9 mouse cellular contexts compared by ENCODE assay signal in genomic region chr9:58250322-58250721, GRCm38 (mm10). TPM values are rescaled to one million over a fixed set of nuclear protein-coding genes. Genes with fewer than 3 reads are reported as not detected.
DNase-seq lines count a peak whose midpoint lies in the region; ATAC-seq and TF ChIP-seq lines count a peak whose summit lies in the region.
"Had no signal": no experiment of that assay in that cellular context is flagged by ENCODE, and none has a peak within 500 bp of the region (broad histone marks: within the 10 kb centered on the region; RNA-seq: fewer than 3 reads in every experiment).

No protein-coding gene starts in this region.

- peaks cover 80% of the 10 kb centered on the region for H3K4me1 ChIP-seq in erythroblast, embryonic 14.5 days (ENCODE audit: control insufficient read depth)
- H3K4me1 ChIP-seq in lung, embryonic 15.5 days: peaks cover 41% of the 10 kb centered on the region
- H3K4me1 ChIP-seq in intestine, postnatal 0 days (replicated peaks; ENCODE audit: control insufficient read depth, insufficient read depth, low read length): 0 out of 2 replicates have a peak, but pooled peaks cover 3% of the 10 kb centered on the region
- peaks cover 40% of the 10 kb centered on the region for H3K4me1 ChIP-seq in neural tube, embryonic 15.5 days

- no peak for DNase-seq in lung, adult 18-20 months
- DNase-seq in right cerebral cortex, postnatal 14 days: no peak
- DNase-seq in ovary, adult 18-20 months (ENCODE audit: low spot score): no peak

- WGBS in lung, embryonic 15.5 days: 76% methylated on average over 8 of the region's 8 CpGs
- WGBS in intestine, postnatal 0 days: 64% methylated on average over 8 of the region's 8 CpGs
- WGBS in neural tube, embryonic 15.5 days: 77% methylated on average over 8 of the region's 8 CpGs

- H3K9me3 ChIP-seq in erythroblast, embryonic 14.5 days (ENCODE audit: control insufficient read depth, low read length): no peaks in the 10 kb centered on the region
- no peaks in the 10 kb centered on the region for H3K9me3 ChIP-seq in lung, embryonic 15.5 days
- no peaks in the 10 kb centered on the region for H3K9me3 ChIP-seq in intestine, postnatal 0 days (ENCODE audit: control insufficient read depth)
- no peaks in the 10 kb centered on the region for H3K9me3 ChIP-seq in neural tube, embryonic 15.5 days (replicated peaks)

- peak overlapping the region; percentile 96 for H3K27ac ChIP-seq in lung, embryonic 15.5 days
- no peak overlapping the region for H3K27ac ChIP-seq in intestine, postnatal 0 days (ENCODE audit: low read depth, low read length)
- H3K27ac ChIP-seq in neural tube, embryonic 15.5 days (replicated peaks): peak overlapping the region; percentile 46; the same call in 1 of the 2 replicates

- peaks cover 27% of the 10 kb centered on the region for H3K36me3 ChIP-seq in erythroblast, embryonic 14.5 days (ENCODE audit: control insufficient read depth)
- peaks cover 3% of the 10 kb centered on the region; the same call in 1 of the 2 replicates for H3K36me3 ChIP-seq in lung, embryonic 15.5 days
- H3K36me3 ChIP-seq in intestine, postnatal 0 days (ENCODE audit: control insufficient read depth, insufficient read depth): no peaks in the 10 kb centered on the region
- 0 out of 2 replicates have a peak, but pooled peaks cover under 1% of the 10 kb centered on the region for H3K36me3 ChIP-seq in neural tube, embryonic 15.5 days

- TF ChIP-seq CTCF in intestine, postnatal 0 days (IDR thresholded peaks at IDR 0.05; ENCODE audit: low read depth): no peak

- no peaks in the 10 kb centered on the region for H3K27me3 ChIP-seq in erythroblast, embryonic 14.5 days (ENCODE audit: control insufficient read depth)
- H3K27me3 ChIP-seq in lung, embryonic 15.5 days: no peaks in the 10 kb centered on the region
- no peaks in the 10 kb centered on the region for H3K27me3 ChIP-seq in intestine, postnatal 0 days (replicated peaks; ENCODE audit: control insufficient read depth, insufficient read depth, low read length)
- no peaks in the 10 kb centered on the region for H3K27me3 ChIP-seq in neural tube, embryonic 15.5 days (replicated peaks)

- no peak overlapping the region for H3K9ac ChIP-seq in lung, embryonic 15.5 days
- H3K9ac ChIP-seq in intestine, postnatal 0 days (ENCODE audit: low read depth, low read length): no peak overlapping the region; the same call in 1 of the 2 replicates
- no peak overlapping the region; the same call in 1 of the 2 replicates for H3K9ac ChIP-seq in neural tube, embryonic 15.5 days (replicated peaks)

- H3K4me3 ChIP-seq in erythroblast, embryonic 14.5 days (replicated peaks): peak overlapping the region; percentile 90
- no peak overlapping the region for H3K4me3 ChIP-seq in lung, embryonic 15.5 days
- H3K4me3 ChIP-seq in intestine, postnatal 0 days (ENCODE audit: low read depth, low read length): no peak overlapping the region
- no peak overlapping the region for H3K4me3 ChIP-seq in neural tube, embryonic 15.5 days (replicated peaks)

- peak overlapping the region; percentile 70 for H3K4me2 ChIP-seq in lung, embryonic 15.5 days
- peak overlapping the region; percentile 84; the same call in 1 of the 2 replicates for H3K4me2 ChIP-seq in intestine, postnatal 0 days (replicated peaks; ENCODE audit: low read depth)
- H3K4me2 ChIP-seq in neural tube, embryonic 15.5 days: peak overlapping the region; percentile 58

- ATAC-seq in erythroblast, adult 5-6 weeks (replicated peaks; ENCODE audit: low FRiP score, poor library complexity, severe bottlenecking): no peak
- ATAC-seq in lung, embryonic 15.5 days (ENCODE audit: borderline replicate concordance, extremely low read depth, low FRiP score, low TSS enrichment): no peak
- no peak for ATAC-seq in intestine, postnatal 0 days
- ATAC-seq in neural tube, embryonic 15.5 days (ENCODE audit: low FRiP score): no peak

RNA-seq across cellular contexts. Expression of gene Pml, which starts 0.7 kb away (rescaled TPM):
- 6.8 and 10.8 TPM in 2 replicates for polyA plus RNA-seq in erythroblast, embryonic 14.5 days (2012)
- 43.0 and 50.8 TPM in 2 replicates for total RNA-seq in erythroblast, adult 5-6 weeks (2015; ENCODE audit: low replicate concordance)
- total RNA-seq in erythroblast, adult 5-6 weeks (2017; ENCODE audit: low replicate concordance): 51.6 and 69.0 TPM in 2 replicates
- polyA plus RNA-seq in lung, embryonic 15.5 days (2015; fragmentation: Nextera tagmentation; extraction: Ambion mirVana): 19.6 and 20.2 TPM in 2 replicates
- polyA plus RNA-seq in intestine, postnatal 0 days (2015; fragmentation: Nextera tagmentation; extraction: Ambion mirVana): 5.3 and 7.1 TPM in 2 replicates
- 3.9 and 8.6 TPM in 2 replicates for polyA plus RNA-seq in neural tube, embryonic 15.5 days (2015; fragmentation: Nextera tagmentation; extraction: Ambion mirVana)

RNA-seq across cellular contexts. Expression of gene Stoml1, which starts 2.6 kb away (rescaled TPM):
- polyA plus RNA-seq in erythroblast, embryonic 14.5 days (2012): 0.10 TPM in 1 of 2 replicates, not detected in the other
- 1.2 and 8.6 TPM in 2 replicates for total RNA-seq in erythroblast, adult 5-6 weeks (2015; ENCODE audit: low replicate concordance)
- total RNA-seq in erythroblast, adult 5-6 weeks (2017; ENCODE audit: low replicate concordance): 2.1 and 2.3 TPM in 2 replicates
- polyA plus RNA-seq in lung, embryonic 15.5 days (2015; fragmentation: Nextera tagmentation; extraction: Ambion mirVana): 30.1 and 30.3 TPM in 2 replicates
- 15.0 and 15.9 TPM in 2 replicates for polyA plus RNA-seq in intestine, postnatal 0 days (2015; fragmentation: Nextera tagmentation; extraction: Ambion mirVana)
- 121 and 136 TPM in 2 replicates for polyA plus RNA-seq in neural tube, embryonic 15.5 days (2015; fragmentation: Nextera tagmentation; extraction: Ambion mirVana)

RNA-seq across cellular contexts. Expression of gene Islr2, which starts 46.2 kb away (rescaled TPM):
- polyA plus RNA-seq in erythroblast, embryonic 14.5 days (2012): not detected in 2 replicates
- not detected in 2 replicates for total RNA-seq in erythroblast, adult 5-6 weeks (2015; ENCODE audit: low replicate concordance)
- not detected in 2 replicates for total RNA-seq in erythroblast, adult 5-6 weeks (2017; ENCODE audit: low replicate concordance)
- 0.06 and 0.15 TPM in 2 replicates for polyA plus RNA-seq in lung, embryonic 15.5 days (2015; fragmentation: Nextera tagmentation; extraction: Ambion mirVana)
- polyA plus RNA-seq in intestine, postnatal 0 days (2015; fragmentation: Nextera tagmentation; extraction: Ambion mirVana): 0.27 and 0.35 TPM in 2 replicates
- 8.5 and 11.5 TPM in 2 replicates for polyA plus RNA-seq in neural tube, embryonic 15.5 days (2015; fragmentation: Nextera tagmentation; extraction: Ambion mirVana)

RNA-seq across cellular contexts. Expression of gene Islr, which starts 46.2 kb away (rescaled TPM):
- not detected in 2 replicates for polyA plus RNA-seq in erythroblast, embryonic 14.5 days (2012)
- 0.63 TPM in 1 of 2 replicates, not detected in the other for total RNA-seq in erythroblast, adult 5-6 weeks (2015; ENCODE audit: low replicate concordance)
- total RNA-seq in erythroblast, adult 5-6 weeks (2017; ENCODE audit: low replicate concordance): not detected in 2 replicates
- polyA plus RNA-seq in lung, embryonic 15.5 days (2015; fragmentation: Nextera tagmentation; extraction: Ambion mirVana): 89.5 and 89.6 TPM in 2 replicates
- 26.9 and 29.6 TPM in 2 replicates for polyA plus RNA-seq in intestine, postnatal 0 days (2015; fragmentation: Nextera tagmentation; extraction: Ambion mirVana)
- 52.3 and 54.2 TPM in 2 replicates for polyA plus RNA-seq in neural tube, embryonic 15.5 days (2015; fragmentation: Nextera tagmentation; extraction: Ambion mirVana)
- total RNA-seq: megakaryocyte-erythroid progenitor cell, adult 5-6 weeks had no signal

Comparison
In these comparisons a context has a peak if more than half of its experiments do, and no peak if none do; other contexts are left out.
1. RNA of gene Stoml1, which starts 2.6 kb away (polyA plus RNA-seq): 121 to 136 TPM in neural tube, embryonic 15.5 days, 30.1 to 30.3 TPM in lung, embryonic 15.5 days and 15.0 to 15.9 TPM in intestine, postnatal 0 days; 0.10 TPM in erythroblast, embryonic 14.5 days; every median in the first group is over 10 times any median in the second.
2. Peak in every context shown above with its lines, with median percentiles within 50 percentile points of each other: H3K4me2 ChIP-seq.